Mouse (Mus musculus) brain, embryonic 14.5 days (tissue): ENCODE data around the gene Sat2.

Source experiments
- CTCF ChIP-seq: fragments of 200-500 bp; IDR thresholded peaks from 2 replicates; pipeline ENCODE4 v1.5.1; 2012; ENCODE audit warnings: inconsistent platforms, mild to moderate bottlenecking, moderate library complexity, borderline replicate concordance; ENCODE audit not compliant: insufficient read depth, insufficient read length; ENCODE audit errors: extremely low read depth
- POLR2A ChIP-seq: fragments of 200-500 bp; IDR thresholded peaks from 2 replicates; pipeline ENCODE4 v1.6.1; 2012; ENCODE audit warnings: mild to moderate bottlenecking, inconsistent platforms, borderline replicate concordance; ENCODE audit not compliant: poor library complexity, insufficient read depth, insufficient read length, severe bottlenecking; ENCODE audit errors: extremely low read depth

- TF ChIP-seq POLR2A (no peak), CTCF (no peak)
These were observed 10.9 kb upstream of the Sat2 start for GRCm38 (mm10) chr11:69610899-69611298.
